Mouse (Mus musculus) adipocyte (in vitro differentiated cells): ENCODE measurements around the gene Pusl1.
A peak's percentile ranks its signal among the peaks of the same experiment; 100 is the strongest.

Experiments used
- DNase-seq: peaks from one replicate; pipeline ENCODE4 v3.0.0-alpha.2; 2016; ENCODE audit warnings: low spot score

Pusl1 gene

DNA sequence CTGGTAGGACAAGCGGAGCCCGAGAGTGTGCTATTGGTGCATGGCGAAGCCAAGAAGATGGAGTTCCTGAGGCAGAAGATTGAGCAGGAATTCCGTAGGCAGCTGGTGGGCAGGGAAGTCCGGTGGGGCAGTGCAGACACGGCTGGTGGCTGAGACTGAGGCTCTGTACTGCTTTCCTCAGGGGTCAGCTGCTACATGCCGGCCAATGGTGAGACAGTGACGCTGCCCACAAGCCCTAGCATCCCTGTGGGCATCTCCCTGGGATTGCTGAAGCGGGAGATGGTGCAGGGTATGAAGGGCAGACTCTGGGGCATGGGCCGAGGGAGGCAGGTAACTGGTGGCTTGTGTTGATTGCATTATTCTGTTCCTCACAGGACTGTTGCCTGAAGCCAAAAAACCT lies 3.9 kb downstream of the Pusl1 start:
- no peak for DNase-seq

- DNase-seq, result no peak
Observed at GRCm38 (mm10) chr4:155886330-155886729, 5.3 kb downstream of the Pusl1 start.

- no peak for DNase-seq
Observed at GRCm38 (mm10) chr4:155883587-155883986, 8.0 kb downstream of the Pusl1 start.

DNA sequence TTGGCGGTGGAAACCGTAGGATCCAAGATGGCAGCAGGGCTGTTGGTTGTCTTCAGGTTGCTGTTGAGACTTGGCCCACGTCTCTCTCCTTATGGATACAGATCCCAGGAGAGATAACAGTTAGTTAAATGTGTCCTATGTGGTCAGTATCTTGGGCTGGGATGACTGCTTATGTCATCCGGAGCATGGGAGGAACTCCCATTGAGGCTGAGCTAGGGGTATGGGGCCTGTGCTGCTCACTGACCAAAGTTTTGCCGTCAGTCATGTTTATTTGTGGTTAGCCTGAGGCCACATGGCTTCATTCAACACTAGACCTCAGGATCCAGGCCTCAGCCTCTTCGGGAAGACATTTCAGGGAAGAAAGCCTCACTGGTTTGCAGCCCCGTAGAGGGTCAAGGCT lies 20.2 kb downstream of the Pusl1 start:
- no peak for DNase-seq

- peak; percentile 92 for DNase-seq
Observed at GRCm38 (mm10) chr4:155869317-155870033, 22.1 kb downstream of the Pusl1 start, which contains the start of the genes Cptp and Ints11. TSS of gene Cptp (minus strand) at chr4:155869440. TSS of gene Ints11 (plus strand) at chr4:155869546.

DNA sequence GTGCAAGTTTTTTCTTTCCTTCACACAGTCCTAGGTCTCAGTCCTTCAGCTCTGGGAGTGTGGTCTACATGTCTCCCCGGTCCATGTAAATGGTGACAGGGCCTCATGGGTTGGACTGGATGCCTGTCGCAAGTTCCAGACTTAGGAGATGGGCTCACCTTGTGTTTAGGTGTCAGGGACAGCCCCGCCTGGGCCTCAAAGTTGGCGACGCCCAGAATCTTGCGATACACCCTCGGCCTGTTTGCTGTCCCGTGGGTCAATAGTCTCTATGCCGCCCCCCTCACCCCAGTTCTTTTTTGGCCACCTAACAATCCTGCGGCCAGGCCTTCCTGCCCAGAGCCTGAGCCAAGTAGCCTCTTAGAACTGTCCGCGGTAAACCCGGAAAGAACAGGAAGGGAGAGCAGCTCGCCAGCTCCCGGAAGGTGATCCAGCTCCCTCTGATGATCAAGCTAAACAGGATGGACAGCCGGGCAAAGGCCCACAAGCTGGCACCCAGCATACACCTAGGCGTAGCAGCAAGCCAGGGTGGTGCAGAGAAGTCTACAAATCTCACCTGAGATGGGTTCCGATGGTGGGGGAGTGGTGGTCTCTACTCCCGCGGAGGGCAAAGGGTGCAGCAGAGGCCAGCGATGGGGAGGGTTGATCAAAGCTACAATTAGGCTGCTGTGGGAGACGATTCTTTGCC lies 22.8 kb downstream of the Pusl1 start:
- DNase-seq, result peak; percentile 49

- no peak for DNase-seq
Observed at GRCm38 (mm10) chr4:155863001-155863400, 28.6 kb downstream of the Pusl1 start, which contains the start of gene Tas1r3. TSS of gene Tas1r3 (minus strand) at chr4:155863362.

DNA sequence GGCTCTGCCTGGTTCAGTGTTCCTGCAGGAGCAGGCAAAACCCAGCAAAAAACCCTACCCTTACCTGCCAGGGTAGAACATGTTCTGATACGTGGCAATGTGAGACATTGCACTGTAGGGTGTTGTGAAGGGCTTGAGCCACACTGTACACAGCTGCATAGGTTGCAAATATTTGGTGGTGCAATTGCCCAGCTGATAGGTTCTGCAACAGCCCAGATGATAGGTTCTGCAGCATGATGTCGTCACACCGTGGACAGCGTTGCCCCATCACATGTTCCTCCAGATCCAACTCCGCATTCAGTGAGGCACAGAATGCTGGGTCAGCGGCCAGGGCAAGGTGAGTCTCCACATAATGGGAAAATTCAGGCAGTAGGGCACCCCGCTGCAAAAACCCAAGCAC lies 29.8 kb downstream of the Pusl1 start:
- DNase-seq, result no peak

DNA sequence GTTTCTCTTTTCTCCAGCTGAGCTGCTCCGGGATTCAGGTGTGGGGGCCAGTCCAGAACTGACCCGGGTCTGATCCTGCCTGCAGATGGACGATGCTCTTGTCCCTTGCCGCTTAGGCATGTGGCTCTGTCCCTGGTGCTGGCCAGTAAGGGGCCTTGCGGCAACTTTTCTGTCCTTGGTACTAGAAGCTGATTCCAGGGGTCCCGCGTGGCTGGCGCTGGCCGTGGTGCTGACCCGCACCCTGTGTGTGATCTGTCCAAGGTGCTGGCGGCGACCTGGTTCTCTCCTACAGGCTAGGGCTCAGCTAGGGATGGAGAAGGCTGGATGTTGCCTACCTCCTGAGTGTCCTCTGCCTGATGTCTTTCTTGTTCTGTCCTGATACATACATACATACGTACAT lies 32.3 kb downstream of the Pusl1 start:
- DNase-seq, result no peak

DNA sequence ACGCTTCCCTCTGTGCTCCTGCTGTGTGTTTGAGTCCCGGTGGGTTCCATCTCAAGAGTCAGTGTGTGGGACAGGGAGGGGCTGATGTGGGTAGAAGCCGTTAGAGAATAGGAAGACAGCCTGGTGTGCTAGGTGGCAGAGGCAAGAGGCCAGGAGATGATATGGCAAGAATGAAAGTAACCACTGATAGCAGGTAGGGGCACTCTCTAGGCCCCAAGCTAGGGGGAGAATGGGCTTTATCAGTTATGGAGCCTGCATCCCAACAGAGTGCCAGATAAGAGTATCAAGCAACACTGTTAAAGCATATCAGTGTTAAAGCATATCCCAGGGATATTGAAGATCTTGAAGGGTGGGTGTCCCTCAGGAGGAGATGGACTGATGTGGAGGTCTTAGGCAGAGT lies 34.7 kb downstream of the Pusl1 start:
- no peak for DNase-seq

DNA sequence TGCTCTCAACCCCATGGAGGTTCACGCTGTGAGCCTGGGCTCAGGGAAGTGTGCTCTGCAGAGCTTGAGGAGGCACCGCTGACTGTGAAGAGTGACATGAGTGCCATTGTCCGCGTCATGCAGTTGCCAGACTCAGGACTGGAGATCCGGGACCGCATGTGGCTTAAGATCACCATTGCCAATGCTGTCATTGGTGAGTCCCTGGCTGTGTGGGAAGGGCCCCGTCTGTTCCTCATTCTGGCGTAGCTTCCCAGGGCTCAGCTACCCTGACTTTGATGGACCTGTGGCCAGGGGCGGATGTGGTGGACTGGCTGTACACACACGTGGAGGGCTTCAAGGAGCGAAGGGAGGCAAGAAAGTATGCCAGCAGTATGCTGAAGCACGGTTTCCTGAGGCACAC lies 35.5 kb downstream of the Pusl1 start:
- no peak for DNase-seq

DNA sequence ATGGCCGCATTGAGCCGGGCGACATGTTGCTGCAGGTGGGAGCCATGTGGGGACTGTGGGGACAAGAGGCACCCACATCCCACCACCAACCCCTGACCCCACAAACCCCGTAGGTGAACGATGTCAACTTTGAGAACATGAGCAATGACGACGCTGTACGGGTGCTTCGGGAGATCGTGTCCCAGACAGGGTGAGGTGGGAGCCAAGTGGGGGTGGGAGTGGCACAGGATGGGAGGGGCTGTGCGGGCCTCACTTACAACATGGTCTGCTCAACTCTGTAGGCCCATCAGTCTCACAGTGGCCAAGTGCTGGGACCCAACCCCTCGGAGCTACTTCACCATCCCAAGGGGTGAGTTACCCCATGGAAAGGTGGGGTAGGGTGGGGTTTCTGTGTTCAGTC lies 36.6 kb downstream of the Pusl1 start:
- DNase-seq, result no peak

DNA sequence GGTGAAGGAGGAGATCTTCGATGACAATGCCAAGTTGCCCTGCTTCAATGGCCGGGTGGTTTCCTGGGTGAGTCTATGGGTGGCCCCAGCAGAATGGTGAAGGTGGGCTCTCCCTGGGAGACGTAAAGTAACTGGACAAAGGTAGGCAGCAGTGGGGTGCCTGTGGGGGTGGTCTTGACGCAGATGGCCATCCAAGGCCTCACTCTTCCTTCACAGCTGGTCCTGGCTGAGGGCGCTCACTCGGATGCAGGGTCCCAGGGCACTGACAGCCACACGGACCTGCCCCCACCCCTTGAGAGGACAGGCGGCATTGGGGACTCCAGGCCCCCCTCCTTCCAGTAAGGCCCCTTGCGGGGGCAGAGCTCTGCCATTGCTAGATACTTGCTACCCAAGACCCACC lies 38.2 kb downstream of the Pusl1 start:
- no peak for DNase-seq

DNA sequence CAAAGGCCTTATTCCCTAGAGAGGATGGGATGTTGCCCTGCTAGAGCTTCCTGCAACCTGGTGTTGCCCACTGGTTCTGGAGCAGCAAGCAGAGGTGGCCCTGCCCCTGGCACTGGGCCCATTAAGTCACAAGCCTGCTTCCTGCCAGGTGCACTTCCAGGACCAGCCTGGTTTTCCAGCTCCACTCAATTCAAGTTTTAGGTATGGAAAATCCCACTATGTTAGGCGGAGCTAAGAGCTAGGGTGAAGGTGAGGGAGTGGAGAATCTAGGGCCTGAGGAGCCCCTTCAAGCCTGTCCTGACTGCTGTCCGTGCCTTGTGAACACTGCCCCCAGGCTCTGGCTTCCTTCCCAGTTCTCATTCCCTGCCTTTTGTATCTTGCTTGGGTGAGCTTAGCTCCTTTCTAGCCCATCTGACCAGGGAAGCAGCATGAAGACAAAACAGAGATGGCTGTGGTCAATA lies 39.6 kb downstream of the Pusl1 start:
- DNase-seq, result no peak

DNA sequence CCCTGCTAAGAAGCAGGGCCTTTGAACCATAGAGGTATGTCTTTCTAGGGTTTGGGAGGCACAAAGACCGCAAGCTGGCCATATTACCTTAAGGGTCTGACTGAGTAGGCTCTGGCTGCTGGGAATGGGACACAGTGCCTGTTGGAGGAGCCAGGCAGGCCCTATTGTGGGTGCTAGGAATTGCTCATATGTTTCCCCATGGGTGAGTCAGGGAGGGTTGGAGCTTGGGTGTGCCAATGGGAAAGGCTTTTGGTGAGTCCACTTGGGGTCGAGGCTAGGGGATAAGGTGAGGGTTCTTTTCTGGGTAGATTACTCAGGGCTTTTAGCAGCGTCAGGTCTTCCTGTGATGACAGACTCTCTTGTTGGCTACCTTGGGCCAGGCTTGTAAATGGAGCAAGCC lies 40.2 kb downstream of the Pusl1 start:
- DNase-seq, result no peak

GRCm38 (mm10) chr4:155849792-155850451 lies 41.7 kb downstream of the Pusl1 start:
- no peak for DNase-seq

- no peak for DNase-seq
Observed at GRCm38 (mm10) chr4:155849391-155849790, 42.2 kb downstream of the Pusl1 start.

- DNase-seq, result peak; percentile 31
Observed at GRCm38 (mm10) chr4:155848434-155849095, 43.0 kb downstream of the Pusl1 start.

- peak; percentile 27 for DNase-seq
Observed at GRCm38 (mm10) chr4:155847591-155848352, 43.8 kb downstream of the Pusl1 start.

GRCm38 (mm10) chr4:155846871-155847578 lies 44.6 kb downstream of the Pusl1 start, which contains the start of gene Dvl1:
TSS of gene Dvl1 (plus strand) at chr4:155847402.
- peak; percentile 86 for DNase-seq

GRCm38 (mm10) chr4:155843231-155843630 lies 48.4 kb downstream of the Pusl1 start:
- DNase-seq, result no peak
